Mouse (Mus musculus) lung, postnatal 0 days (tissue): ENCODE measurements around the gene Cyp26c1. TPM values are rescaled to one million over a fixed set of nuclear protein-coding genes. Genes with fewer than 3 reads are reported as not detected.

Experiments
- ATAC-seq: fragments of 200-750 bp; cut with Nextera tagmentation; 2 replicates; pipeline ENCODE4 v1.8.0; 2017; ENCODE audit warnings: moderate library complexity
- DNase-seq: peaks from one replicate; pipeline ENCODE4 v3.0.0-alpha.2; 2016; ENCODE audit warnings: low spot score
- H3K27ac ChIP-seq: fragments of 300-500 bp; sonication (generic); 2 replicates; pipeline ENCODE4 v1.5.1; 2014; ENCODE audit warnings: antibody characterized with exemption, mild to moderate bottlenecking, low read length, mixed read lengths
- H3K27me3 ChIP-seq: fragments of 300-500 bp; sonication (generic); replicated peaks from 2 replicates; pipeline ENCODE4 v1.6.1; 2014; ENCODE audit warnings: low read length, mixed read lengths; ENCODE audit not compliant: insufficient read depth
- H3K36me3 ChIP-seq: fragments of 300-500 bp; sonication (generic); 2 replicates; pipeline ENCODE4 v1.6.1; 2014; ENCODE audit warnings: low read length, mixed read lengths; ENCODE audit not compliant: insufficient read depth
- H3K4me1 ChIP-seq: fragments of 300-500 bp; sonication (generic); 2 replicates; pipeline ENCODE4 v1.6.1; 2014; ENCODE audit warnings: antibody characterized with exemption, low read depth, low read length, mixed read lengths; ENCODE audit not compliant: insufficient read depth
- H3K4me2 ChIP-seq: fragments of 300-500 bp; sonication (generic); replicated peaks from 2 replicates; pipeline ENCODE4 v1.6.1; 2014; ENCODE audit warnings: low read depth, mild to moderate bottlenecking, low read length, moderate library complexity, mixed read lengths
- H3K4me3 ChIP-seq: fragments of 300-500 bp; sonication (generic); 2 replicates; pipeline ENCODE4 v1.5.1; 2014; ENCODE audit warnings: low read depth, low read length
- H3K9ac ChIP-seq: fragments of 300-500 bp; sonication (generic); replicated peaks from 2 replicates; pipeline ENCODE4 v1.6.1; 2014; ENCODE audit warnings: low read depth, mild to moderate bottlenecking
- H3K9me3 ChIP-seq: fragments of 300-500 bp; sonication (generic); 2 replicates; pipeline ENCODE4 v1.6.1; 2016; ENCODE audit warnings: low read length, mixed read lengths
- CTCF ChIP-seq: IDR thresholded peaks from 2 replicates; pipeline ENCODE4 v1.5.1; 2016; ENCODE audit warnings: antibody characterized with exemption, mild to moderate bottlenecking
- EP300 ChIP-seq: IDR thresholded peaks from 2 replicates; pipeline ENCODE4 v1.6.1; 2016; ENCODE audit warnings: antibody characterized with exemption, mild to moderate bottlenecking, control low read depth
- WGBS: fragments of 180-500 bp; shearing (Covaris S2); extraction: QIAGEN DNeasy Blood & Tissue Kit; methylation state at CpG from one replicate; pipeline ENCODE4 v1.1.7; 2014; 5-methylcytosine and 5-hydroxymethylcytosine counted together
- polyA plus RNA-seq: library from polyadenylated mRNA; unstranded; fragments of >200 nt; fragmentation: Nextera tagmentation; extraction: Ambion mirVana; gene quantifications from 2 replicates; pipeline ENCODE4 v1.2.1, GENCODE M21; 2015

Cyp26c1 gene
- polyA plus RNA-seq, 1 experiment from 2014 or later, result not detected

DNA sequence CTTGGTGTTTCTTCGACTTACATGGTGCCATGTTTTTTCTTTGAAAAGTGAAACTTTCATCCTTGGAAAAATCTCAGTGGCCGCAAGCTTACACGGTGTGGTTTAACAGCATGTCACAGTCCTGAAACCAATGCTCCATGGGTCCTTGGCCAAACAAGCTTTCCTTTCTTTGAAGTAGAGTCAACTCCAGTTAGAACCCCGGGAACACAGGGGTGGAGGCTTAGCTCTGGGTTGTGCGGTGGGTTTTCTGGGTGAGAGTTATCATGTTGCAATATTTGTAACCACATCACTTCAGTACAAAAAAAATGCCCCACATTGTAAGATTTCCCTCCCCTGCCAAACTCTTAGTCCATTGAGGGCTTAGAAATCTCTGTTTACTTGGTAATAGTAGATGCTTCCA lies 20.3 kb downstream of the Cyp26c1 start:
- DNase-seq (no peak), ATAC-seq (no peak)
- WGBS, result 74% methylated on average over 5 of the region's 5 CpGs
- no peaks in the 10 kb centered on the region for H3K9me3 ChIP-seq
- TF ChIP-seq CTCF (no peak), EP300 (no peak)
- no peak overlapping the region for H3K27ac ChIP-seq
- H3K4me1 ChIP-seq, result no peaks in the 10 kb centered on the region
- H3K4me3 ChIP-seq, result no peak overlapping the region
- no peak overlapping the region for H3K9ac ChIP-seq
- H3K27me3 ChIP-seq, result peaks cover 19% of the 10 kb centered on the region
- H3K4me2 ChIP-seq, result no peak overlapping the region
- H3K36me3 ChIP-seq, result no peaks in the 10 kb centered on the region

DNA sequence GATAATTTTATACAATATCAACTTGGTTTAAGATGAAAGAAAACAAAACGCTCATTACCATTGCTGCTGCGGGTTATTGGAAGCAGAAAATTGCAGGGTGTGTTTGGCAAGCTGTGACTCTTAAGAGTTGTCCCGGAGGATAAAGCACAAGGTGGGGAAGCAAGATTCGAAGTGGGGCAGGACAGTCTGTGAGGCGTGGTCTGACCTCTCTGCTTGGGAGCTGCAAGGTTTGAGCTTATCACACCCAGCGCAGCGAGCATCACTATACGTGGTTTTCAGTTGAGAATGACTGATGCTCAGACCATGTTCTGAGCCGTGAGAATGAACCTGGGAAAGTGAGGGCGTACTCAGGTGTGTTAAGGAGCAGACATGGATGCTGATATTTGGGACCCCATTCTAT lies 29.3 kb downstream of the Cyp26c1 start:
- H3K4me2 ChIP-seq, result no peak overlapping the region
- ATAC-seq (no peak), DNase-seq (no peak)
- no peaks in the 10 kb centered on the region for H3K27me3 ChIP-seq
- H3K4me3 ChIP-seq, result no peak overlapping the region
- no peak overlapping the region for H3K9ac ChIP-seq
- H3K27ac ChIP-seq, result no peak overlapping the region
- H3K9me3 ChIP-seq, result no peaks in the 10 kb centered on the region
- 60% methylated on average over 10 of the region's 10 CpGs for WGBS
- H3K36me3 ChIP-seq, result no peaks in the 10 kb centered on the region
- H3K4me1 ChIP-seq, result no peaks in the 10 kb centered on the region
- TF ChIP-seq EP300 (no peak), CTCF (no peak)

DNA sequence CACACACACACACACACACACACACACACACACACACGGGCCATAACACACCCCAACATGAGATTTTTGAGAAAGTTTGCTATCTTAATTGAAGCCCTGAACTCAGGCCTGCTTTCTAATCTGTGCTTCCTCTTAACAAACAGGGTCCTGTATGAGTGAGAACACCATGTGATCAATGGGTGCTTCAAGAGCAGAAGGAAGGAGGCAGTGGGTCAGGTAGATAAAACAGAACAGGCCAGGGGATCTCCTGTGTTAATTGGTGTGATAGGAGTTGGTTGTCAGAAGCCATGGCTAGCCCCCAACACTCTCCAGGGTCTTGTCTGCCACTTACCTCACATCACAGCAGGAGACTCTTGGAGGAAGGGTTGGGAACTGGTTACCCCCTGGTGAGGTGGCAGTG lies 30.6 kb downstream of the Cyp26c1 start:
- H3K4me2 ChIP-seq, result no peak overlapping the region
- DNase-seq (no peak), ATAC-seq (no peak)
- H3K4me3 ChIP-seq, result no peak overlapping the region
- WGBS, result 29% methylated on average over 1 of the region's 1 CpGs
- no peaks in the 10 kb centered on the region for H3K27me3 ChIP-seq
- no peaks in the 10 kb centered on the region for H3K4me1 ChIP-seq
- TF ChIP-seq EP300 (no peak), CTCF (no peak)
- H3K27ac ChIP-seq, result no peak overlapping the region
- H3K36me3 ChIP-seq, result no peaks in the 10 kb centered on the region
- H3K9me3 ChIP-seq, result no peaks in the 10 kb centered on the region
- no peak overlapping the region for H3K9ac ChIP-seq

DNA sequence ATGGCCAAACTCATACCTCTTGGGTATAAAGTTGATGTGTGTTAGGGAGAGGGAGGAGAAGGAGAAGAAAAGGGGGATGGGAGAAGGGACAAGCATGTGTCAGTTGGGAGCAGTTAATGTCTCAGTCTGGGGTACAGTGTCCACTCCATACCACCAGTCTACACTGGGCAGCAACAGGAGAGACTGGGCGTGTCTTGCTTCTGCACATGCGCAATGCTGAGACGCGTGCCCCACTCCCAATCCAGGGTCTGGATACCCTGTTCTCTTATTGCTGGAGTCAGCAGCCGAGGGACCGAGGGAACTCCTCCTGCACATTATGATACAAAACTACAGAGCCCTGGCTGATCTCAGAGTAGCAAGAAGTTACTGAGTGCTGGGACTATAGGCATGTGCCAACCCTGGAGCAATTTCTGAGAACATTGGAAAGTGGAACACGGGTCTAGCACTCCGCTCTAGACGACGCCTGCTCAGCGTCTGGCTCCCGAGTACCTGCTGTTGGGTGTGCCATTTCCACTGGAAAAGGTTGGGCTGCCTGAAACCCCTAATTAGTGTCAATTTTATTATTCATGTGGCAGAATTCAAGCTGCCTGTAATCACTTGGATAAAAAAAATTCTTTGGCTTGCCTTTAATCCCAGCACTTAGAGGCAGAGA lies 31.3 kb downstream of the Cyp26c1 start:
- no peak overlapping the region for H3K27ac ChIP-seq
- H3K9me3 ChIP-seq, result no peaks in the 10 kb centered on the region
- no peak overlapping the region for H3K4me3 ChIP-seq
- TF ChIP-seq EP300, result no peak
- TF ChIP-seq CTCF, result no peak
- WGBS, result 84% methylated on average over 12 of the region's 12 CpGs
- ATAC-seq, result no peak
- H3K9ac ChIP-seq, result no peak overlapping the region
- H3K36me3 ChIP-seq, result no peaks in the 10 kb centered on the region
- no peak overlapping the region for H3K4me2 ChIP-seq
- H3K27me3 ChIP-seq, result no peaks in the 10 kb centered on the region
- no peak for DNase-seq
- H3K4me1 ChIP-seq, result no peaks in the 10 kb centered on the region

DNA sequence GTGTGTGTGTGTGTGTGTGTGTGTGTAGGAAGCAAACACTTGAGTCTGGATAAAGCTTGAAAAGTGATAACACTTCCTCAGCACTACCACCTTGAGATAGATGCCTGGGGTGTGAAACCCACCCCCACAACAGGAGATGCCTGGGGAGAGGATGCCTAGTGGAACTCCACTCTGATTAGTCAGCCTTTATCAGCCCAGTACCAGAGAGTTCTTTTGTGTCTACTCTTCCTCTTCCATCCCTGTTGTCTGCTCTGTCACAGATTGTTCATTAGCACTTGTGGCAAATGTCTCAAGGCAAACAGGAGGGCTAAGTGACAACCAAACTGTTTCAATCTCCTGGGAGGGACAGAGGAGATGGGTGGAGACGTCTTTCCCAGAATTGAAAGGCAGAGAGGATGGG lies 33.8 kb downstream of the Cyp26c1 start:
- no peak overlapping the region for H3K4me3 ChIP-seq
- H3K4me2 ChIP-seq, result no peak overlapping the region
- H3K27me3 ChIP-seq, result no peaks in the 10 kb centered on the region
- 13% methylated on average over 1 of the region's 1 CpGs for WGBS
- ATAC-seq (no peak), DNase-seq (no peak)
- no peaks in the 10 kb centered on the region for H3K9me3 ChIP-seq
- no peak overlapping the region for H3K9ac ChIP-seq
- no peak overlapping the region for H3K27ac ChIP-seq
- TF ChIP-seq EP300, result no peak
- TF ChIP-seq CTCF, result no peak
- no peaks in the 10 kb centered on the region for H3K36me3 ChIP-seq
- H3K4me1 ChIP-seq, result no peaks in the 10 kb centered on the region

DNA sequence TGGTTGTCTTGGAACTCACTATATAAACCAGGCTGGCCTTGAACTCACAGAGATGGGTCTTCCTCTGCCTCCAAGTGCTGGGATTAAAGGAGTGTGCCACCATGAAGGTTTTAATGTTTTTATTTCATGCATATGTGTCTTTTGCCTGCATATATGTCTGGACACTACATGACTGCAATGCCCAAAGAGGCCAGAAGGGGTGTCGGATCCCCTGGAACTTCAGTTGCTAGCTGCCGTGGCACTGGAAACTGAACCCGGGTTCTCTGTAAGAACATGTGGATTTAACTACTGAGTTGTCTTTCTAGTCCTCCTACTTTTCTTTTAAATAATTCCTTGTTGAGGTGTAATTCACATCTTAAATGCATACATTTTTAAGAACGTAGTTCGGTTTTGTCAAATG lies 39.2 kb downstream of the Cyp26c1 start:
- Histone ChIP-seq H3K36me3 (no peaks in the 10 kb centered on the region), H3K27ac (no peak overlapping the region), H3K4me1 (no peaks in the 10 kb centered on the region), H3K9ac (no peak overlapping the region), H3K4me3 (no peak overlapping the region), H3K27me3 (no peaks in the 10 kb centered on the region), H3K4me2 (no peak overlapping the region), H3K9me3 (no peaks in the 10 kb centered on the region)
- DNase-seq, result no peak
- 98% methylated on average over 5 of the region's 5 CpGs for WGBS
- TF ChIP-seq CTCF (no peak), EP300 (no peak)
- ATAC-seq, result no peak

DNA sequence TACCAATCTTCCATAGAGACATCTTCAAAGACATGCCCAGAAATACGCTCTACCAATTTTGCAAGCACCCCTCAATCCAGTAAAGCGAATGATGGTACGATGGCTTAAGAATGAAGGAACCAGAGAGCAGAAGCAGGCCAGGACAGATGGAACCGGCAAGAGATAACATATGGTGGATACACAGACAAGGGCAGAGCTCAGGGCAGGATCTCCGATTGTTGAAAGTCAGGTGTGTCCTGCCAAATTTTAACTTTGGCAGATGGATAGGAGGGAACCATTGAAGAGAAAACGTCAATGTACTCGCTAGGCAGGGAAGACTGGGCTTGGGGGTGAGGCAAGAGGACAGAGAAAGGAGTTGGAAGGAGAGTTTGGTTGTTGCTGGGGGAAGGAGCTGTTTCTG lies 41.2 kb downstream of the Cyp26c1 start:
- 88% methylated on average over 7 of the region's 7 CpGs for WGBS
- Histone ChIP-seq H3K27me3 (no peaks in the 10 kb centered on the region), H3K4me1 (no peaks in the 10 kb centered on the region), H3K9me3 (no peaks in the 10 kb centered on the region), H3K4me3 (no peak overlapping the region), H3K4me2 (no peak overlapping the region), H3K9ac (no peak overlapping the region), H3K36me3 (no peaks in the 10 kb centered on the region), H3K27ac (no peak overlapping the region)
- DNase-seq (no peak), ATAC-seq (no peak)
- TF ChIP-seq CTCF, result no peak
- no peak for TF ChIP-seq EP300
